Mouse (Mus musculus) heart, embryonic 16.5 days (tissue): ENCODE results near the gene Prim1. TPM values are rescaled to one million over a fixed set of nuclear protein-coding genes. Genes with fewer than 3 reads are reported as not detected.

Source experiments
- ATAC-seq: fragments of 200-750 bp; cut with Nextera tagmentation; replicated peaks from 2 replicates; pipeline ENCODE4 v1.8.0; 2017; ENCODE audit warnings: moderate number of reproducible peaks; ENCODE audit not compliant: insufficient read depth, low FRiP score; ENCODE audit errors: extremely low read depth
- H3K27ac ChIP-seq: fragments of 300-500 bp; sonication (generic); 2 replicates; pipeline ENCODE4 v1.5.1; 2014; ENCODE audit warnings: mild to moderate bottlenecking, low read length, control low read depth, moderate library complexity
- H3K27me3 ChIP-seq: fragments of 300-500 bp; sonication (generic); 2 replicates; pipeline ENCODE4 v1.6.1; 2014; ENCODE audit warnings: low read length, mixed read lengths; ENCODE audit not compliant: control insufficient read depth, insufficient read depth
- H3K36me3 ChIP-seq: fragments of 300-500 bp; sonication (generic); 2 replicates; pipeline ENCODE4 v1.6.1; 2014; ENCODE audit not compliant: control insufficient read depth, insufficient read depth
- H3K4me1 ChIP-seq: fragments of 300-500 bp; sonication (generic); 2 replicates; pipeline ENCODE4 v1.6.1; 2014; ENCODE audit warnings: low read length, mixed read lengths; ENCODE audit not compliant: control insufficient read depth, insufficient read depth
- H3K4me2 ChIP-seq: fragments of 300-500 bp; sonication (generic); 2 replicates; pipeline ENCODE4 v1.6.1; 2014; ENCODE audit warnings: low read depth, mild to moderate bottlenecking, control low read depth, low read length
- H3K4me3 ChIP-seq: fragments of 300-500 bp; sonication (generic); 2 replicates; pipeline ENCODE4 v1.5.1; 2014; ENCODE audit warnings: mild to moderate bottlenecking, control low read depth, low read length
- H3K9ac ChIP-seq: fragments of 300-500 bp; sonication (generic); 2 replicates; pipeline ENCODE4 v1.6.1; 2014; ENCODE audit warnings: low read length, control low read depth
- H3K9me3 ChIP-seq: fragments of 300-500 bp; sonication (generic); replicated peaks from 2 replicates; pipeline ENCODE4 v1.6.1; 2016; ENCODE audit warnings: low read length; ENCODE audit not compliant: control insufficient read depth
- WGBS: fragments of 180-500 bp; shearing (Covaris S2); extraction: QIAGEN DNeasy Blood & Tissue Kit; methylation state at CpG from one replicate; pipeline ENCODE4 v1.1.7; 2014; 5-methylcytosine and 5-hydroxymethylcytosine counted together
- polyA plus RNA-seq: library from polyadenylated mRNA; unstranded; fragments of >200 nt; fragmentation: Nextera tagmentation; extraction: Ambion mirVana; gene quantifications from 2 replicates; pipeline ENCODE4 v1.2.1, GENCODE M21; 2015

Gene Prim1
- polyA plus RNA-seq, 1 experiment from 2014 or later, result 50.8 TPM

DNA sequence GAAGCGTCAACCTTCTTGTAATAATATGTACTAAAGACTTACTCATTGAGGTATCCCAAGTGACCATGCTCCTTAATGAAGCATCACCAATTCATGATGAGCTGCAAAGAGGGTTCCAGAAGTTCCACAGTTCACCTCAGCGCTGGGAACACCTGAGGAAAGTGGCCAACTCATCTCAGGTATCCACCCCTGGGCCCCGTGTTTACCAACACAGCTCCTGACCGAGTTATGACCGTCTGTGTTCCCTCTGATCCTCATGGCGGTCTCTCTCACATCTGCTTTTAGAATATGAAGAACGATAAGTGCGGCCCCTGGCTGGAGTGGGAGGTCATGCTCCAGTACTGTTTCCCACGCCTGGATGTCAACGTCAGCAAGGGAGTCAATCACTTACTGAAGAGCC lies 8.5 kb downstream of the Prim1 start:
- ATAC-seq, result no peak
- H3K9ac ChIP-seq, result no peak overlapping the region
- no peak overlapping the region for H3K4me2 ChIP-seq
- no peak overlapping the region for H3K27ac ChIP-seq
- 95% methylated on average over 10 of the region's 10 CpGs for WGBS
- no peaks in the 10 kb centered on the region for H3K27me3 ChIP-seq
- no peaks in the 10 kb centered on the region for H3K9me3 ChIP-seq
- H3K36me3 ChIP-seq, result peaks cover 28% of the 10 kb centered on the region
- no peak overlapping the region for H3K4me3 ChIP-seq
- peaks cover 3% of the 10 kb centered on the region for H3K4me1 ChIP-seq

DNA sequence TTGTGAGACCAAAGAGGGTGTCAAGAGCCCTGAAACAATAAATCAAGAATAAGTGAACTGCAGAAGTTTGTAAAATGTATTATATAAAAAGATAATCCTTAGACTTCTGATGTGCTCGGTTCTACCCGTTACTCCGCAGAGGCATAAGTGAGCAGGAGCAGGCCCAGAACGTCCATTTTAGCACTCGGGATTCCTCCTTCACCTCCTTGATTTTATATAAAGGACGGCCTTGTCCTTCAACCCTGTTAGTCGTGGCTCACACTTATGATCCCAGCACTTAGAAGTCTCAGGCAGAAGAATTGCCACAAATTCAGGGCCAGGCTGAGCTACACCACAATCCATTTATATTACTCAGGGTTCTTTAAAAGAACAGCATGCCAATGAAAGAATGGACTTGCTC lies 15.0 kb downstream of the Prim1 start:
- 89% methylated on average over 7 of the region's 7 CpGs for WGBS
- Histone ChIP-seq H3K4me2 (no peak overlapping the region), H3K27me3 (no peaks in the 10 kb centered on the region), H3K9me3 (no peaks in the 10 kb centered on the region), H3K9ac (no peak overlapping the region), H3K27ac (no peak overlapping the region), H3K4me1 (peaks cover 5% of the 10 kb centered on the region), H3K36me3 (peaks cover 18% of the 10 kb centered on the region), H3K4me3 (no peak overlapping the region)
- no peak for ATAC-seq

GRCm38 (mm10) chr10:128030860-128031259 lies 15.9 kb downstream of the Prim1 start:
- peaks cover 13% of the 10 kb centered on the region for H3K36me3 ChIP-seq
- no peak for ATAC-seq
- 55% methylated on average over 2 of the region's 2 CpGs for WGBS

GRCm38 (mm10) chr10:128036746-128037425 lies 21.9 kb downstream of the Prim1 start:
- peaks cover 44% of the 10 kb centered on the region for H3K4me1 ChIP-seq
- peak overlapping the region; percentile 93 for H3K4me3 ChIP-seq
- H3K9me3 ChIP-seq, result no peaks in the 10 kb centered on the region
- H3K4me2 ChIP-seq, result peak overlapping the region; percentile 84
- peak overlapping the region; percentile 100 for H3K27ac ChIP-seq
- H3K9ac ChIP-seq, result peak overlapping the region; percentile 100
- under 1% methylated on average over 10 of the region's 10 CpGs for WGBS
- peak; percentile 53 for ATAC-seq
- H3K27me3 ChIP-seq, result no peaks in the 10 kb centered on the region
- peaks cover 22% of the 10 kb centered on the region for H3K36me3 ChIP-seq

More at GRCm38 (mm10) chr10:128030860-128031259, 15.9 kb downstream of the Prim1 start:
- H3K4me1 ChIP-seq, result peaks cover 5% of the 10 kb centered on the region
- no peak overlapping the region for H3K9ac ChIP-seq
- no peak overlapping the region for H3K27ac ChIP-seq
- no peak overlapping the region for H3K4me2 ChIP-seq
- H3K4me3 ChIP-seq, result no peak overlapping the region
- no peaks in the 10 kb centered on the region for H3K9me3 ChIP-seq
- H3K27me3 ChIP-seq, result no peaks in the 10 kb centered on the region

DNA sequence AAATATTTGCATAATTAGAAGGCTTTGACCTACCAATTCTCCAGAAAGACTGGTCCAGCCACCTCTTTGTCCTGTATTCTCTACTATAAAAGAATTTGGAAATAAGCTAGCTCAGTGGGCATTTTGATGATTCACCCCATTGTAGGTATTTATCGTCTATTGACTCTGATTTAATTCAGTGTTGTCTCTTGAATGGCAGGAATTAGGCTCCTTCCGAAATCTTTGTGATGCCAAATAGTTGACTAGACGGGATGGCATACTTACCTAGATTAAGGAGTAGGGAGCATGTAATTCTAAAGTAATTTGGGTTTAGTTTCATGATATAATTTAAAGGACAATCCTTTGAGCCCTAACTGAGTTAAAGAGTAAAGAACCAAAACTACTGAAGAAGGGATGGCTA lies 23.0 kb downstream of the Prim1 start:
- Histone ChIP-seq H3K4me1 (peaks cover 53% of the 10 kb centered on the region), H3K27ac (no peak overlapping the region), H3K4me2 (peak overlapping the region; percentile 43), H3K9me3 (no peaks in the 10 kb centered on the region), H3K9ac (peak overlapping the region; percentile 30; the same call in 1 of the 2 replicates), H3K4me3 (no peak overlapping the region), H3K27me3 (no peaks in the 10 kb centered on the region), H3K36me3 (peaks cover 22% of the 10 kb centered on the region)
- 69% methylated on average over 3 of the region's 3 CpGs for WGBS
- no peak for ATAC-seq

GRCm38 (mm10) chr10:128039167-128039566 lies 24.2 kb downstream of the Prim1 start:
- H3K27ac ChIP-seq, result 0 out of 2 replicates have a peak overlapping the region, but pooled peaks have one; percentile 12

DNA sequence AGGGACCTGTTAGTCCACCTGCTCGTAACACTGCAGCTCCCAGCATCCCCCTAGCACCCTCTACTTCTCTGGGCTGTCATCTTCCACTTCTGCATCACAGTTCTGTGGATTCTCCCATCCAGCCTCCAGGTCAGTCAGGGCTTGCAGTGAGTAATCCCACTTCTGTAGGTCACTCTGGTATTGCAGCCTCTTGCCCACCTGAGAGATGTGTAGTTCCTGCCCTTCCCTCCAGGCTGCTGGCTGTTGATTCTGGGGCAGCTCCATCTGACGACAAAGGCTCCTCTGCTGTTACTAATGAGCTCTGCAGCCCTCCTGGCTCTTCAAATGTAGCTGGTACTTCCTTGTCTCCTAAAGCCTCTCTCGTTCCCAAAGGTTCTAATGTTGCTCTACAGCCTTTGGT lies 24.9 kb downstream of the Prim1 start:
- peaks cover 27% of the 10 kb centered on the region for H3K36me3 ChIP-seq
- no peak for ATAC-seq
- WGBS, result 59% methylated on average over 3 of the region's 3 CpGs
- H3K4me2 ChIP-seq, result no peak overlapping the region
- no peak overlapping the region for H3K4me3 ChIP-seq
- peaks cover 65% of the 10 kb centered on the region for H3K4me1 ChIP-seq
- no peaks in the 10 kb centered on the region for H3K27me3 ChIP-seq
- H3K27ac ChIP-seq, result no peak overlapping the region
- no peaks in the 10 kb centered on the region for H3K9me3 ChIP-seq
- H3K9ac ChIP-seq, result 0 out of 2 replicates have a peak overlapping the region, but pooled peaks have one; percentile 13

More at GRCm38 (mm10) chr10:128039167-128039566, 24.2 kb downstream of the Prim1 start:
- H3K4me1 ChIP-seq, result peaks cover 63% of the 10 kb centered on the region
- peak overlapping the region; percentile 43; the same call in 1 of the 2 replicates for H3K4me2 ChIP-seq
- no peaks in the 10 kb centered on the region for H3K27me3 ChIP-seq
- H3K9ac ChIP-seq, result no peak overlapping the region
- H3K4me3 ChIP-seq, result no peak overlapping the region
- no peaks in the 10 kb centered on the region for H3K9me3 ChIP-seq
- H3K36me3 ChIP-seq, result peaks cover 25% of the 10 kb centered on the region
- WGBS, result 41% methylated on average over 5 of the region's 5 CpGs
- no peak for ATAC-seq

DNA sequence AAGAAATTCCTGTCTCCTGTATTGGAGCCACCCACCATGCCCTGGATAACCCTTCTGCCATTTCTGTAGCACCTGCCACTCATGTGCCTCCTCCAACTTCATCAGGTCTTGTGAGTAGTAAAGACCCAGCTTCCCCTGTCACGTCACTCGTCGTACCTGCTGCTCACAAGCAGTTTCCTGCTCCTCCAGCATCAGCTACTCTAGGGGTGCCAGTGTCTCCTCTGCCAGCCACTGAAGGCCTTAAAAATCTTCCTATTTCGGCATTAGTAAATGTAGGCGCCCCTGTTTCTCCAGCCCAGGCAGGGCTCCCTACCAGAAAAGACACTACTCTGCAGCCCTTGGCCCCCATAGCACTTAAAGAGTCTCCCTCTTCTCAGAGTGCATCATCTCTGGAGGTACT lies 25.3 kb downstream of the Prim1 start:
- Histone ChIP-seq H3K4me1 (peaks cover 69% of the 10 kb centered on the region), H3K9ac (no peak overlapping the region), H3K9me3 (no peaks in the 10 kb centered on the region), H3K4me2 (no peak overlapping the region), H3K4me3 (no peak overlapping the region), H3K27me3 (no peaks in the 10 kb centered on the region), H3K27ac (no peak overlapping the region), H3K36me3 (peaks cover 27% of the 10 kb centered on the region)
- WGBS, result 81% methylated on average over 5 of the region's 5 CpGs
- ATAC-seq, result no peak

DNA sequence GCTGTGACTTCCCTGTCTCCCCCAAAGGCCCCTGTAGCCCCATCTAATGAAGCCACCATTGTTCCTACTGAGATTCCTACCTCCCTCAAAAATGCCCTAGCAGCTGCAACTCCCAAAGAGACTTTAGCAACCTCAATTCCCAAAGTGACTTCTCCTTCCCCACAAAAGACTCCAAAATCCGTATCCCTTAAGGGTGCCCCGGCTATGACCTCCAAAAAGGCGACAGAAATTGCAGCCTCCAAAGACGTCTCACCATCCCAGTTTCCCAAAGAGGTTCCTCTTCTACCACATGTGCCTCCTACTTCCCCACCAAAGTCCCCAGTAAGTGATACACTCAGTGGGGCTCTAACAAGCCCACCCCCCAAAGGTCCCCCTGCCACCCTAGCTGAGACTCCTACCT lies 26.7 kb downstream of the Prim1 start:
- Histone ChIP-seq H3K9ac (peak overlapping the region; percentile 10; the same call in 1 of the 2 replicates), H3K4me2 (no peak overlapping the region), H3K36me3 (peaks cover 40% of the 10 kb centered on the region), H3K4me3 (no peak overlapping the region), H3K27me3 (no peaks in the 10 kb centered on the region), H3K4me1 (peaks cover 69% of the 10 kb centered on the region), H3K9me3 (no peaks in the 10 kb centered on the region), H3K27ac (no peak overlapping the region)
- WGBS, result 73% methylated on average over 4 of the region's 4 CpGs
- ATAC-seq, result no peak
